Mouse (Mus musculus) myocyte (in vitro differentiated cells): ENCODE results near the gene Sema3b.

Source experiments
- CEBPB ChIP-seq: IDR thresholded peaks from 2 replicates; pipeline ENCODE4 v1.6.1; 2011; ENCODE audit warnings: mild to moderate bottlenecking, moderate library complexity; ENCODE audit not compliant: poor library complexity, insufficient read depth, severe bottlenecking
- E2F4 ChIP-seq: IDR thresholded peaks from one replicate; pipeline ENCODE4 v1.6.1; 2011; ENCODE audit warnings: mild to moderate bottlenecking, control low read depth, moderate library complexity; ENCODE audit not compliant: insufficient read depth
- MAX ChIP-seq: IDR thresholded peaks from one replicate; pipeline ENCODE4 v1.6.1; 2011; ENCODE audit warnings: low read depth, mild to moderate bottlenecking, control low read depth
- MYOD1 ChIP-seq, 3 experiments: IDR thresholded peaks; one replicate each; pipeline ENCODE4 v1.6.1; 2011; ENCODE audit warnings: control low read depth in 2 of 3, low read depth in 2 of 3, mild to moderate bottlenecking in 2 of 3, moderate library complexity in 1 of 3; ENCODE audit not compliant: insufficient read length in 2 of 3, control insufficient read depth in 1 of 3
- MYOG ChIP-seq, 3 experiments: IDR thresholded peaks; one replicate each; pipeline ENCODE4 v1.6.1; 2011; ENCODE audit warnings: control low read depth in 2 of 3, low read depth in 2 of 3, mild to moderate bottlenecking in 2 of 3; ENCODE audit not compliant: insufficient read length in 2 of 3, control insufficient read depth in 1 of 3, insufficient read depth in 1 of 3
- POLR2A ChIP-seq: IDR thresholded peaks from one replicate; pipeline ENCODE4 v1.6.1; 2011; ENCODE audit warnings: low read depth, mild to moderate bottlenecking, control low read depth, moderate library complexity; ENCODE audit not compliant: insufficient read length
- SRF ChIP-seq: IDR thresholded peaks from one replicate; pipeline ENCODE4 v1.6.1; 2011; ENCODE audit warnings: low read depth; ENCODE audit not compliant: control insufficient read depth, insufficient read length
- TCF12 ChIP-seq: IDR thresholded peaks from one replicate; pipeline ENCODE4 v1.6.1; 2011; ENCODE audit warnings: mild to moderate bottlenecking, control low read depth; ENCODE audit not compliant: poor library complexity, insufficient read depth, severe bottlenecking
- TCF3 ChIP-seq: IDR thresholded peaks from one replicate; pipeline ENCODE4 v1.6.1; 2011; ENCODE audit warnings: low read depth, control low read depth; ENCODE audit not compliant: insufficient read length
- USF1 ChIP-seq: IDR thresholded peaks from one replicate; pipeline ENCODE4 v1.6.1; 2011; ENCODE audit warnings: low read depth, mild to moderate bottlenecking, control low read depth, moderate library complexity

GRCm38 (mm10) chr9:107581584-107581983 lies 27.4 kb downstream of the Sema3b start:
- TF ChIP-seq POLR2A (no peak), MAX (no peak), CEBPB (no peak), USF1 (no peak), MYOG (IDR thresholded peaks at IDR 0.05; ENCODE audit: control insufficient read depth in 1 of 3, insufficient read depth in 1 of 3, insufficient read length in 2 of 3, low read depth in 2 of 3) (no peak), MYOD1 (IDR thresholded peaks at IDR 0.05; ENCODE audit: control insufficient read depth in 1 of 3, insufficient read length in 2 of 3, low read depth in 2 of 3) (no peak), TCF12 (no peak), SRF (no peak), TCF3 (no peak), E2F4 (no peak)
